Mouse (Mus musculus) kidney, adult 2 months (tissue): Measurements from ENCODE around the gene Gm12394. TPM values are rescaled to one million over a fixed set of nuclear protein-coding genes. Genes with fewer than 3 reads are reported as not detected.
"Not testable (repeated sequence)": the region's sequence is repeated elsewhere in the genome, so short reads cannot be mapped to it uniquely, and the experiment has no call there.

Experiments used
- DNase-seq: peaks from one replicate; pipeline ENCODE4 v3.0.0; 2021
- H3K27ac ChIP-seq: fragments of 200-500 bp; 2 replicates; pipeline ENCODE4 v1.5.1; 2012; ENCODE audit warnings: low read depth, low read length, control low read depth, inconsistent platforms; ENCODE audit not compliant: insufficient read depth
- H3K27me3 ChIP-seq: fragments of 200-500 bp; replicated peaks from 2 replicates; pipeline ENCODE4 v1.6.1; 2012; ENCODE audit warnings: mild to moderate bottlenecking, moderate library complexity, low read length, inconsistent platforms; ENCODE audit not compliant: control insufficient read depth, insufficient read depth
- H3K36me3 ChIP-seq: fragments of 200-500 bp; 2 replicates; pipeline ENCODE4 v1.6.1; 2012; ENCODE audit warnings: mild to moderate bottlenecking, moderate library complexity, low read length, inconsistent platforms; ENCODE audit not compliant: control insufficient read depth, insufficient read depth
- H3K4me1 ChIP-seq: fragments of 200-500 bp; 2 replicates; pipeline ENCODE4 v1.6.1; 2011; ENCODE audit warnings: low read length; ENCODE audit not compliant: control insufficient read depth, insufficient read depth
- H3K4me3 ChIP-seq: fragments of 200-500 bp; 2 replicates; pipeline ENCODE4 v1.5.1; 2011; ENCODE audit warnings: mild to moderate bottlenecking, low read depth, low read length, control low read depth; ENCODE audit not compliant: insufficient read depth
- CTCF ChIP-seq: fragments of 200-500 bp; conservative IDR thresholded peaks from 2 replicates; pipeline ENCODE4 v1.5.1; 2011; ENCODE audit warnings: low read depth, mild to moderate bottlenecking, control low read depth, low read length, moderate library complexity, mixed read lengths; ENCODE audit not compliant: insufficient read depth, insufficient read length
- POLR2A ChIP-seq: fragments of 200-500 bp; IDR thresholded peaks from one replicate; pipeline ENCODE4 v1.6.1; 2011; ENCODE audit warnings: low read depth, low read length, control low read depth
- WGBS: fragments of 180-500 bp; shearing (Covaris S2); methylation state at CpG from one replicate; pipeline ENCODE4 v1.1.7; 2018; 5-methylcytosine and 5-hydroxymethylcytosine counted together
- polyA plus RNA-seq: library from polyadenylated mRNA; depleted of rRNA; stranded (reverse); fragments of >200 nt; gene quantifications from 2 replicates; pipeline ENCODE4 v1.2.3, GENCODE M21; 2012; rRNA removed

The Gm12394 gene
- not detected in 2 replicates for polyA plus RNA-seq

DNA sequence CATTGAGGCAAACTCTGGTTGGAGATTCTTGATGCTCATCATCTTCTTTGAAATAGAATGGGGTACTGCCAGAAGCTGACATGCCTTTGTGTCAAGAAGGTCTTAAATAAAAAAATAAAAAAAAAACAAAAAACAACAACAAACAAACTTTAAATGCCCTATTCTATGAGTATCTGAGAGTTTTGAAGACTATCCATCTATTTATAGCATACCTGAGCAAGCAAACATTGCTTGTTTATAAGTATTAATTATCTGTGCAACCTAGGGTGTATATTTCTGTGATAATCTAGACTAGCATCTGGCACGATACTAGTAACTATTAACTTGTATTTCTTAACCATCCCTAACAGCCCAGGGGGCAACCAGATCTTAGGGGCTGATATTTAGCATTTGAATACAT lies at the start of gene Gm12394:
Gene Gm12394, minus strand, starts transcription at position 101 of the 400 bp plus-strand sequence.
- not testable (repeated sequence) for DNase-seq, H3K27me3 ChIP-seq, H3K36me3 ChIP-seq, H3K4me3 ChIP-seq, H3K27ac ChIP-seq, H3K4me1 ChIP-seq
- WGBS = 81% methylated on average over 1 of the region's 1 CpGs

DNA sequence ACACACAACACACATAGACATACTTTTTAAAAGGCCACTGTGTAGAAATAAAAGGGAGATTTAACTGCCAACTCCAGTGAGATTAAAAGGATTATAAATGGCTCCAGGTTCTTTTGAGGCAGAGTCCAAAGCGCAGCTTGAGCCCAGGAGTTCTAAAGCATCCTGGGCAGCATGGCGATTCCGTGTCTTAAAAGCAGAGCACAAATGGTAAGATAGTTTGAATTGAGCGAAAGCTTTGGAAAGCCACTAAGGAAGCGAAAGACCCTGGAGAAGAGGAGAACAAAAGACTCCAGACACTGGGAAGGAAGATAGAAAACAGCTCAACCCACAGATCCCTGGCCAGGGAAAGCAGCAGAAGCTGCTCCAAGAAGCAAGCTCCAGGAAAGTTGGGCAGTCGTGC lies 48.4 kb upstream of the Gm12394 start:
- Histone ChIP-seq H3K36me3 (no peaks in the 10 kb centered on the region), H3K4me1 (no peaks in the 10 kb centered on the region), H3K27ac (no peak overlapping the region), H3K4me3 (no peak overlapping the region), H3K27me3 (no peaks in the 10 kb centered on the region; the same call in 1 of the 2 replicates)
- no peak for DNase-seq
- no peak for TF ChIP-seq CTCF
- TF ChIP-seq POLR2A = no peak
- WGBS = 85% methylated on average over 6 of the region's 6 CpGs

DNA sequence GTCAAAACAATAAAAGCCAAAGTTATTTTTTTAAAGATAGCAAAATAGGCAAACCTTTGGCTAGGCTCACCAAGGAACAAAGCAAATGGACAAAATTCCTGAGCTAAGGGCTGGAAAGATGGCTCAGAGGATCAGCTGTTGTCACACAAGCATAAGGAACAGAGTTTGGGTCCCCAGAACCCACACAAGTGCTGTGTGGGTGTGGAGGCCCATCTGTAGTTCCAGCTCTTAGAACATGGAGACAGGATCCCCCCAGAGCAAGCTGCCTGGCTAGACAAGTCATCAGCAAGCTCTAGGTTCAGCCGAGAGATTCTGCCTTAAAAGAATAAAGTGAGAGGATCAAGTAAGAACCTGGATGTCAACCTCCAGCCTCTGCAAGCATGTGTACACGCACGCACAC lies 48.0 kb upstream of the Gm12394 start:
- no peak for DNase-seq
- no peaks in the 10 kb centered on the region; the same call in 1 of the 2 replicates for H3K27me3 ChIP-seq
- no peak overlapping the region for H3K27ac ChIP-seq
- no peak for TF ChIP-seq POLR2A
- TF ChIP-seq CTCF = no peak
- 93% methylated on average over 3 of the region's 3 CpGs for WGBS
- H3K36me3 ChIP-seq = no peaks in the 10 kb centered on the region
- no peaks in the 10 kb centered on the region for H3K4me1 ChIP-seq
- no peak overlapping the region for H3K4me3 ChIP-seq

DNA sequence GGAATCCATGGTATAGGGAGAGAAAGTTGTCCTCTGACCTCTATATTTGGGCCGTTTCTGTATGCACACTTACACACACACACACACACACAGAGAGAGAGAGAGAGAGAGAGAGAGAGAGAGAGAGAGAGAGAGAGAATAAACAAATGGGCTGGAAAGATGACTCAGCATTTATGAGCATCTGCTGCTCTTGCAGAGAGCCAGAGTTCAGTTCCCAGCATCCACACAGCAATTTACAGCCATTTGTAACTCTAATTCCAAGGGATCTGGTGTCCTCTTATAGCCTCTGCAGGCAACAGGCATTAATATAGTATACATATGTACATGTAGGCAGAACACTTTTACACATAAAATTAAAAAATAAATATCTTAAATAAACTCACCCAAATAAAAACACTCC lies 47.4 kb upstream of the Gm12394 start:
- no peak for TF ChIP-seq POLR2A
- TF ChIP-seq CTCF = no peak
- H3K27me3 ChIP-seq = no peaks in the 10 kb centered on the region; the same call in 1 of the 2 replicates
- H3K27ac ChIP-seq = no peak overlapping the region
- no peaks in the 10 kb centered on the region for H3K36me3 ChIP-seq
- no peak overlapping the region for H3K4me3 ChIP-seq
- DNase-seq = no peak
- H3K4me1 ChIP-seq = no peaks in the 10 kb centered on the region
- WGBS = 43% methylated on average over 1 of the region's 1 CpGs

DNA sequence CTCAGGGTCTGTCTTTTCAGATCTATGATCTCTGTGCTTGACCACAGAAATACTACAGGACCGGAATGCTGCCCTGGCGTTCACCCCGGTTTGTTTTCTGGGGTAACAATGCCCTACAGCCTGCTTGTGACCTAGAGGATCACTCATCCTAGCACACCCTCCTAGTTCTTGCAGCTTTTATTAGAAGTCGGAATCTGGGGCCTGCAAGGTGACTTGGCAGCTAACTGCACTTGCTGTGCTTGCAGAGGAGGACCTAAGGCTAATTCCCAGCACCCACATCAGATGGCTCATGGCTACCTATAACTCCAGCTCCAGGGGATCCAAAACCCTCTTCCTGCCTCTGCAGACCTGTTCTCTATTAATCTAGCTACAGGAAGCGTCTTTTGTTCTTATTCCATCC lies 46.2 kb upstream of the Gm12394 start:
- Histone ChIP-seq H3K27me3 (no peaks in the 10 kb centered on the region; the same call in 1 of the 2 replicates), H3K36me3 (no peaks in the 10 kb centered on the region), H3K4me3 (no peak overlapping the region), H3K4me1 (no peaks in the 10 kb centered on the region), H3K27ac (no peak overlapping the region)
- DNase-seq = no peak
- 90% methylated on average over 5 of the region's 5 CpGs for WGBS
- TF ChIP-seq CTCF = no peak
- TF ChIP-seq POLR2A = no peak

DNA sequence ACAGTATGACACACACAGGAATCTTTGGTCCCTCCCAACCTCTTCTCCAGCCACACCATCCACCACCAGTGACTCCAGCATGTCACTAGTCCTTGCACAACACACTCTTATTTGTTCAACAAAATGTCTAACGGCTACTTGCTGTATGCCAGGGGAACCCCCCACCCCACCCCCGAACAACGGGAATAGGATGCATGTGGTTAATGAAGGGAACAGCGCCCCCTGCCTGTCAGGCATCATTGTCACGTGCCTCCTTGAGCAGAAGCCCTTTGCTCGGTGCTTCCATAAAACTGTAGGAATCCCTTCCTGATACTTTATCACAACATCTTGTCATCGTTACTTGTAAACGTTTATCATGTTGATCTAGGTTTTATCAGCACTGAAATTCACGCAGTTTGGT lies 45.6 kb upstream of the Gm12394 start:
- H3K27ac ChIP-seq = no peak overlapping the region
- H3K36me3 ChIP-seq = no peaks in the 10 kb centered on the region
- no peaks in the 10 kb centered on the region; the same call in 1 of the 2 replicates for H3K27me3 ChIP-seq
- DNase-seq = no peak
- no peaks in the 10 kb centered on the region for H3K4me1 ChIP-seq
- no peak overlapping the region for H3K4me3 ChIP-seq
- WGBS = 58% methylated on average over 9 of the region's 9 CpGs
- TF ChIP-seq CTCF (peak; percentile 44), POLR2A (no peak)

DNA sequence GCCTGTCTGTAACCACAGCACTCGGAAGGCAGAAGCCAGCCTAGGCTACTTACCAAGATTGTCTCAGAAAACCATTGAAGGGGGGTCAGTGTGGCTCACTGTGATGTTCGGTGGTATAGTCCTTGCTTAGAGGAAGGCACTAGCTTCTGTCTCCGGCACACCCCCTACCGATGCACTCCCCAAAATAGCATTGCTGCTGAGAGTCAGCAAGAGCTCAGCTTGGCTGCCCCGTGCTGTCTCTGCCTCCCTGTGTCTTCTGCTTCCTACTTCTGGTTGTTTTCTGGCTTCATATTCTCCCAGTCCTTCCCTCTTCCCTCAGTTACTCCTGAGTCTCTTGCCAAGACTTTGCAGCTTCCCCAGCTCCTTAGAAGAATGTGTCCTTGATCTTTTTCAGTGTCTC lies 44.3 kb upstream of the Gm12394 start:
- H3K36me3 ChIP-seq = no peaks in the 10 kb centered on the region
- H3K27ac ChIP-seq = no peak overlapping the region
- TF ChIP-seq CTCF (no peak), POLR2A (no peak)
- 74% methylated on average over 5 of the region's 5 CpGs for WGBS
- no peak for DNase-seq
- H3K4me1 ChIP-seq = no peaks in the 10 kb centered on the region
- no peak overlapping the region for H3K4me3 ChIP-seq
- no peaks in the 10 kb centered on the region; the same call in 1 of the 2 replicates for H3K27me3 ChIP-seq

DNA sequence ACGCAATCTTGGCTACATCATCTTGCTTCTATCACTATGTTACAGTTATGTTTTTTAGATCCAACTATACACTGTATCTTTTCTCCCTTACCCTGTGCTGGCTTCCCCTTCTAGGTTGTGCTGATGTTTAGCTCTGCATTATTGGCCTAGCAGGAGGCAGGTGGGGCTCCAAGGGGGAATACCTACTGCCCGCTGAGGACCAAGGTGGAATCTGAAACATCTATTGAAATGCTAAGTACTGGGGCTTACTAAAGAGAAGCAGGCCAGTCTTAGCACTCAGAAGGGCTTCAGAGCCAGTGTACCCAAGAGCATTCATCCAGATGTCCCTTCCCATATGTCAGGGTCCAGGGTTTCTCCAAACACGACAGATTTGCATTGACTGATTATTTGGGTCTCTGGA lies 42.3 kb upstream of the Gm12394 start:
- Histone ChIP-seq H3K27ac (no peak overlapping the region), H3K36me3 (no peaks in the 10 kb centered on the region), H3K27me3 (no peaks in the 10 kb centered on the region), H3K4me3 (no peak overlapping the region), H3K4me1 (no peaks in the 10 kb centered on the region)
- no peak for DNase-seq
- TF ChIP-seq POLR2A (no peak), CTCF (no peak)
- WGBS = 41% methylated on average over 3 of the region's 3 CpGs
